Mouse (Mus musculus) midbrain, embryonic 15.5 days (tissue): ENCODE results near the gene Slc25a35. TPM values are rescaled to one million over a fixed set of nuclear protein-coding genes. Genes with fewer than 3 reads are reported as not detected.
"Not testable (repeated sequence)": the region's sequence is repeated elsewhere in the genome, so short reads cannot be mapped to it uniquely, and the experiment has no call there.

Experiments
- ATAC-seq: fragments of 200-750 bp; cut with Nextera tagmentation; replicated peaks from 2 replicates; pipeline ENCODE4 v1.8.0; 2017; ENCODE audit warnings: moderate TSS enrichment
- H3K27ac ChIP-seq: fragments of 300-500 bp; sonication (generic); 2 replicates; pipeline ENCODE4 v1.5.1; 2015; ENCODE audit warnings: mild to moderate bottlenecking, inconsistent platforms
- H3K27me3 ChIP-seq: fragments of 300-500 bp; sonication (generic); replicated peaks from 2 replicates; pipeline ENCODE4 v1.6.1; 2015; ENCODE audit warnings: inconsistent platforms
- H3K36me3 ChIP-seq: fragments of 300-500 bp; sonication (generic); replicated peaks from 2 replicates; pipeline ENCODE4 v1.6.1; 2015; ENCODE audit warnings: inconsistent platforms
- H3K4me1 ChIP-seq: fragments of 300-500 bp; sonication (generic); 2 replicates; pipeline ENCODE4 v1.6.1; 2015; ENCODE audit warnings: inconsistent platforms
- H3K4me2 ChIP-seq: fragments of 300-500 bp; sonication (generic); 2 replicates; pipeline ENCODE4 v1.6.1; 2015; ENCODE audit warnings: inconsistent platforms, mild to moderate bottlenecking, moderate library complexity
- H3K4me3 ChIP-seq: fragments of 300-500 bp; sonication (generic); 2 replicates; pipeline ENCODE4 v1.5.1; 2015; ENCODE audit warnings: mild to moderate bottlenecking, inconsistent platforms
- H3K9ac ChIP-seq: fragments of 300-500 bp; sonication (generic); 2 replicates; pipeline ENCODE4 v1.6.1; 2015; ENCODE audit warnings: mild to moderate bottlenecking, inconsistent platforms
- H3K9me3 ChIP-seq: fragments of 300-500 bp; sonication (generic); 2 replicates; pipeline ENCODE4 v1.6.1; 2016; ENCODE audit warnings: inconsistent platforms
- WGBS: fragments of 180-500 bp; shearing (Covaris S2); methylation state at CpG from one replicate; pipeline ENCODE4 v1.1.7; 2015; ENCODE audit warnings: mixed read lengths; 5-methylcytosine and 5-hydroxymethylcytosine counted together
- polyA plus RNA-seq: library from polyadenylated mRNA; unstranded; fragments of >200 nt; fragmentation: Nextera tagmentation; extraction: Ambion mirVana; gene quantifications from 2 replicates; pipeline ENCODE4 v1.2.1, GENCODE M21; 2015

Slc25a35 gene
- polyA plus RNA-seq, 1 experiment from 2014 or later, result 1.3 TPM

DNA sequence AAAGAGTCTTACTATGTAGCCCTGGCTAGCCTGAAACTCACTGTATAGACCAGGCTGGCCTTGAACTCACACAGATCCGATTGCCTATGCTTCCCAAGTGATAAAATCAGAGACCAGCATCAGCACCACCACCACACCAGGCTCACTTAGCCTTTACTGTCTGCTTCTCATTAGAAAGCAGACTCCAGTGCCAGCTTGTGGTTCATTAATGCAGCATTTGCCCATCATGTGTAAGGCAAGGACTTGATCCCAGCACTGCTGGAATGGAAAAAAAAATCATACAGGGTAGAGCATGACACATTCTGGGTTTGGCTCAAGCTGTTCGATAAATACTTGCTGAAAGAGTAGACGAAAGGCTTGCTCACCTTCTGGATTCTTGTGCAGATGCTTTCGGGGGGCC lies 21.9 kb upstream of the Slc25a35 start:
- peak overlapping the region; percentile 91; the same call in 1 of the 2 replicates for H3K27ac ChIP-seq
- no peaks in the 10 kb centered on the region for H3K9me3 ChIP-seq
- no peak overlapping the region for H3K9ac ChIP-seq
- H3K36me3 ChIP-seq, result no peaks in the 10 kb centered on the region
- H3K4me1 ChIP-seq, result peaks cover 20% of the 10 kb centered on the region
- no peak for ATAC-seq
- H3K4me3 ChIP-seq, result peak overlapping the region; percentile 47
- peak overlapping the region; percentile 55 for H3K4me2 ChIP-seq
- 92% methylated on average over 4 of the region's 4 CpGs for WGBS
- H3K27me3 ChIP-seq, result no peaks in the 10 kb centered on the region

DNA sequence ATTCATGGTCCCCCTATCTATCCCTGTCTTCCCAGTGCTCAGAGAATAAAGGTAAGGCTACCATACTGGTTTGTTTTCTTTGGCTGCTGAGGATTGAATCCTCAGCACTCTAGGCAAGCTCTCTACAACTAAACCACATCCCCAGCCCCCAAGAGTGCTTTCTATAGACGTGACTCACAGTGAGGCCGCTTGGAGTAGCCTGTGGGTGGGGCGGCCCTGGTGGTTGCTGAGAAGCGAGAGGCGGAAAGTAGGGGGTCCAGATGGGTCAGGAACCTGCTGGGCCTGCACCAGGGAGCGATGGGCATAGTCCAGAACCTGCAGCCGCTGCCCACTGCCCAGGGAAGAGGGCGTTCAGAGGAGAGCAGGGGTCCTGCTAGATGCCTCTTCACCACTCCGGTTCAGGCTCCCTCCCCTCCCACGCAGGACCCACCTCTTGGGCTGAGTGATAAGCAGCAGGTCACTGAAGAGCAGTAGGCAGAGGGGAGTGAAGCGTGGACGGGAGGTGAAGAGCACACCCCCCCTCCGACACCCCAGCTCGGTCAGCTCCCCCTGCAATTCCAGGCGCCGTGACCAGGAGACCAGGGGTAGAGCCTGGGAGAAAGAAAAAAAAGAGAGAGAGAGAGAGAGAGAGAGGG lies 21.0 kb upstream of the Slc25a35 start:
- peak overlapping the region; percentile 47 for H3K4me3 ChIP-seq
- no peaks in the 10 kb centered on the region; the same call in 1 of the 2 replicates for H3K27me3 ChIP-seq
- H3K4me2 ChIP-seq, result peak overlapping the region; percentile 55
- peak overlapping the region; percentile 61 for H3K9ac ChIP-seq
- H3K4me1 ChIP-seq, result peaks cover 17% of the 10 kb centered on the region
- ATAC-seq, result peak; percentile 80
- H3K36me3 ChIP-seq, result no peaks in the 10 kb centered on the region
- peak overlapping the region; percentile 91 for H3K27ac ChIP-seq
- 17% methylated on average over 14 of the region's 16 CpGs for WGBS
- no peaks in the 10 kb centered on the region for H3K9me3 ChIP-seq

DNA sequence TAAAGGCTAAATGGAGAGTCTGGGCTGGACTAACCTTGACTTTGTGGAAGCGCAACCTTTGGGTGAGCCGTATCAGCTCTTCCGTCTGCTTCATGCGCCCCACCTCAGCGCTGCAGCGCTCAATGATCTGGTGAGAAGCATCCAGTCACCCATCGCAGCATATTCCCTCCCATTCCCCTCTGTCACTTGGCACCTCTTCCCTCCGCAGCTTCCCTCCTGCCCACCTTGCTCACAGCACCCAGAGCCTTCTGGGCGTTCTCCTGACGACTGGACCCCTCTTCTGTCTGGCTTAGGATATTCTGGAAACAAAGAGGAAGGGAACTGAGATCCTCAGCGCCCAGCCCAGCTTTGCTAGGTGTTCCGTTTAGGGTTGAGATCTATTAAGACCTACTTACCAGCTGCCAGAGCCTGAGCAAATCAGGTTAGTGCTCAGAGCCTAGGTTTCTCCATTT lies 20.4 kb upstream of the Slc25a35 start:
- H3K27me3 ChIP-seq, result no peaks in the 10 kb centered on the region; the same call in 1 of the 2 replicates
- peaks cover 17% of the 10 kb centered on the region for H3K4me1 ChIP-seq
- peak; percentile 90 for ATAC-seq
- H3K9ac ChIP-seq, result peak overlapping the region; percentile 43
- 6% methylated on average over 12 of the region's 12 CpGs for WGBS
- peak overlapping the region; percentile 55 for H3K4me2 ChIP-seq
- peak overlapping the region; percentile 91 for H3K27ac ChIP-seq
- H3K36me3 ChIP-seq, result no peaks in the 10 kb centered on the region
- H3K9me3 ChIP-seq, result no peaks in the 10 kb centered on the region
- H3K4me3 ChIP-seq, result peak overlapping the region; percentile 47

DNA sequence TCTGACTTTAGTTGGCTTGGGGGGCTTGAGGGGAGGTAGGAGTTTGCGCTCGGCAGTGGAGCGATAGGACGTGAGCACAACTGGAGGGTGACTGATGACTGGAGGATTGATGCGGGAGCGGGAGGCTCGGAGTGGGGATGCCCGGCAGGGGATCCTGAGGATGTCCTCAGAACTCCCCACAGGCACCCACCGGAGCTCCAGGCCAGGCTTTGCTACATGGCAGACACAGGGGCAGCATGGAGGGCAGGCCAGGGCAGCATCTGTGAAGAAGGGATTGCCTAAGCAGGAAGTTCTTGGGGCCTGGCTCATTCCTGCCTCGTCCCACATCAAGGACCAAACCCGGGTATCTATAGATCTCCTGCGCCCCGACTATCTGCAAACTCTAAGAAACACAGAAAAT lies 14.0 kb upstream of the Slc25a35 start:
- H3K9ac ChIP-seq, result no peak overlapping the region
- peaks cover 25% of the 10 kb centered on the region for H3K27me3 ChIP-seq

DNA sequence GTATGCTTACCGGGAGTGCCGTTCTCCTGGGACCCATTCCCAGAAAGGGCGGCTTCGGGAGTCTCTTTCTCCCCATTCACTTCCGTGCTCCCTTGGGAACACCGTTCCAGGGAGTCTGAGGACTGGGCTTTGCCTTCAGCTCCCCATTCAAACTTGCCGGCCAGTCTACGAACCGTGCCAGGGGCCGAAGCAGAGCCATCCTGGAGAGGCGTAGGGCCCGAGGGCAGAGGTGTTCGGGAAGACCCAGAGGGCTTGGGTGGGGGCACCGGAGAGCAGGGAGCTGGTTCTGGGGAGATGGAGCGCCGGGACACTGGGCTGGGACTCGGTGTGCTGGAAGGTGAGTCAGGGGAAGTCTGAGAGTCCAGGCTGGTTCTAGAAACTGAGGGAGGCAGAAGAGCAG lies 13.5 kb upstream of the Slc25a35 start:
- no peaks in the 10 kb centered on the region for H3K36me3 ChIP-seq
- H3K27me3 ChIP-seq, result peaks cover 25% of the 10 kb centered on the region
- under 1% methylated on average over 17 of the region's 17 CpGs for WGBS
- H3K4me3 ChIP-seq, result peak overlapping the region; percentile 23
- no peak overlapping the region for H3K27ac ChIP-seq
- no peak for ATAC-seq
- peak overlapping the region; percentile 26; the same call in 1 of the 2 replicates for H3K9ac ChIP-seq
- H3K4me1 ChIP-seq, result peaks cover 12% of the 10 kb centered on the region
- peak overlapping the region; percentile 45 for H3K4me2 ChIP-seq
- H3K9me3 ChIP-seq, result no peaks in the 10 kb centered on the region

More for the DNA sequence above, 14.0 kb upstream of the Slc25a35 start:
- 8% methylated on average over 13 of the region's 13 CpGs for WGBS
- no peak for ATAC-seq
- Histone ChIP-seq H3K36me3 (no peaks in the 10 kb centered on the region), H3K9me3 (no peaks in the 10 kb centered on the region), H3K27ac (no peak overlapping the region), H3K4me2 (peak overlapping the region; percentile 45), H3K4me1 (peaks cover 12% of the 10 kb centered on the region), H3K4me3 (0 out of 2 replicates have a peak overlapping the region, but pooled peaks have one; percentile 23)

DNA sequence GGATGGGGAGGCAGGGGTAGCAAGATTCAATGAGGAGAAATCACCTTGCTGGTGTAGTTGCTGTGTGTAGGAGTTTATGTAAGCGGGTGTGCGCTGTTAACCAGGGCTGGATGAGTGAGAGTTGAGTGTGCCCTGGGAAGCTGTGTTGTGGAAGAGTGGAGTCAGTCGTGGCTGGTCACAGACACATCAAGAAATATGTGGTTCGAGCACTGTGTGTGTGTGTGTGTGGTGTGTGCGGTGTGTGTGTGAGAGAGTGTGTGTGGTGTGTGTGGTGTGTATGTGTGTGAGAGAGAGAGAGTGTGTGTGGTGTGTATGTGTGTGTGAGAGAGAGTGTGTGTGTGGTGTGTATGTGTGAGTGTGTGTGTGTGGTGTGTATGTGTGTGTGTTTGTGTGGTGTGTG lies 12.5 kb upstream of the Slc25a35 start:
- H3K36me3 ChIP-seq, result no peaks in the 10 kb centered on the region
- peak overlapping the region; percentile 45; the same call in 1 of the 2 replicates for H3K4me2 ChIP-seq
- WGBS, result 72% methylated on average over 5 of the region's 5 CpGs
- H3K27me3 ChIP-seq, result peaks cover 25% of the 10 kb centered on the region
- no peak overlapping the region for H3K9ac ChIP-seq
- no peaks in the 10 kb centered on the region for H3K9me3 ChIP-seq
- no peak overlapping the region for H3K27ac ChIP-seq
- no peak overlapping the region for H3K4me3 ChIP-seq
- no peak for ATAC-seq
- H3K4me1 ChIP-seq, result peaks cover 12% of the 10 kb centered on the region

DNA sequence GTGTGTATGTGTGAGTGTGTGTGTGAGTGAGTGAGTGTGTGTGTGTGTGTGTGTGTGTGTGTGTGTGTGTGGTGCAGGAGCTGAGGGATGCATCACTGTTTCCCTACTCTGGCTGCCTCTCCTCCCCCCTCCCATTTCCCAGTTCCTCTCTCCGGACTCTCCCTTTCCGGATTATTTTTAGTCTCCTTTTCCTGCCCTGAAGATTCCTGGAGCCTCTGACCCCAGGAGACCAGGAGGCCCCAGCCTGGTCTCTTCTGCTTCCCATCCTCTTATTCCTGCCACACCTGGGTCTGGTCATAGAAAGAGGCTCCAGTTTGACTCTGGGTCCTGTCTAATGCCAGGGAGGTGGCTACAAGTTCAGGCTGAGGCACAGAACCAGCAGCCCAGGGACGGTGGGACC lies 11.8 kb upstream of the Slc25a35 start:
- Histone ChIP-seq H3K4me2 (no peak overlapping the region), H3K27ac (no peak overlapping the region), H3K4me3 (no peak overlapping the region), H3K27me3 (peaks cover 25% of the 10 kb centered on the region), H3K36me3 (no peaks in the 10 kb centered on the region), H3K9me3 (no peaks in the 10 kb centered on the region), H3K9ac (no peak overlapping the region), H3K4me1 (peaks cover 12% of the 10 kb centered on the region)
- ATAC-seq, result no peak
- 59% methylated on average over 3 of the region's 3 CpGs for WGBS

DNA sequence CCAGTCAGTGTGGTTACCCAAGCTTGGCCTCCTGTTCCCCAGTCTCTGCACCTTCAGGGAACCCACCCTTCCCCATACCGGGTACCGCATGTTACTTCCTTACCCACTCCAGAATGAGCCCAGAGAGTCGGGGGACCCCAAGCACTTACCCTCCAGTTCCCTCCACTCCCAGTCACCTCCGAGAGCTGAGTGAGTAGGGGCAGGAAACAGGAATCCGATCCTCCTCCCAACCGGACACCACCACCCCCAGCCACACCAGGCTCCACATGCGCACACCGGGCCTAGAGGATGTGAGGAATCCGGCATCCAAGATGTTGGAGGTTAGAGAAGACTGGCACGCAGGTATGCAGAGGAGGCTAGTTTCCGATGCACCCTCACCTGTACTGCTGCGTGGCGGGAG lies 11.2 kb upstream of the Slc25a35 start:
- Histone ChIP-seq H3K9ac (no peak overlapping the region), H3K4me2 (no peak overlapping the region), H3K4me3 (no peak overlapping the region), H3K27ac (no peak overlapping the region), H3K4me1 (peaks cover 12% of the 10 kb centered on the region), H3K36me3 (no peaks in the 10 kb centered on the region), H3K9me3 (no peaks in the 10 kb centered on the region), H3K27me3 (peaks cover 25% of the 10 kb centered on the region)
- no peak for ATAC-seq
- 32% methylated on average over 13 of the region's 13 CpGs for WGBS

DNA sequence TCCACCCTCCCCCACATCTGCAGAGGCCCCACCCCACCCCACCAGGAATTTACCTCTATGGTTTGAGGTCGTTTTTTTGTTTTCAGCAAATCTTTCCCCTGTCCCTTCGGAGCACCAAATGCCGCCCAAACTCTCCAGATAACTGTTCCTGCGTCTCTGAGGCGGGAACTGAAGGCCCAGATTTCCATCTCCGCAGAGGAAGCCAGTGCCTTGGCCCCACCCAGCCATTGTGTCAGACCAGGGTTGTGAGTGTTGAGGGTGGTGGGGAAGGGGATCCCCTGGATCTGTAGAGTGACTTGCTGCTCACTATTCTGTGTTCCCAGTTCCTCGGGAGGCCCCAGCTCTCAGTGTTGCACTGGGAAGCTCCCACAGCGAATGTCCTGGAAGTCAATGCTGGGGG lies 10.6 kb upstream of the Slc25a35 start, which contains the start of gene Arhgef15:
Arhgef15 (minus strand) TSS at position 173 of the 400 bp plus-strand sequence.
- H3K27me3 ChIP-seq, result peaks cover 25% of the 10 kb centered on the region
- 34% methylated on average over 8 of the region's 8 CpGs for WGBS

DNA sequence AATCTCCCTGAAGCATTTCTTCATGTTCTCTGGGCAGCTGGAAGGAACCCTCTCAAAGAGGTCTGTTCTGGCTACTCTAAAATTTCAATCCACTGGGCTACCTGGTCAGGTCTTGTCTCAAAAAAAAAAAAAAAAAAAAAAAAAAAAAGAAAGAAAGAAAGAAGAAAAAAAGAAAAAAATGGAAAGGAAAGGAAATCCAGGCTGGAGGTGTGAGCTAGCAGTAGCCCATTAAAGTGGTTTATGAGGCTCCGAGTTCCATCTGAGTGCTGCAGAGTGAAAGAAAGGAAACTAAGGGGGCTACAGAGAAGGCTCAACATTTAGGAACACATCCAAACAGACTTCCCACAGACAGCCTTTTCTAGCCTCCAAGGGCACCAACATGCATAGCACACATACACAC lies 10.0 kb upstream of the Slc25a35 start:
- Histone ChIP-seq H3K27me3 (peaks cover 24% of the 10 kb centered on the region), H3K36me3 (no peaks in the 10 kb centered on the region), H3K4me3 (no peak overlapping the region), H3K4me1 (peaks cover 12% of the 10 kb centered on the region), H3K9me3 (no peaks in the 10 kb centered on the region), H3K27ac (no peak overlapping the region), H3K4me2 (no peak overlapping the region), H3K9ac (no peak overlapping the region)
- WGBS, result 100% methylated on average over 1 of the region's 1 CpGs
- ATAC-seq, result no peak

More for the DNA sequence above, 10.6 kb upstream of the Slc25a35 start, which contains the start of gene Arhgef15:
- ATAC-seq, result no peak
- Histone ChIP-seq H3K4me3 (no peak within 1 kb of the TSS), H3K27ac (no peak within 1 kb of the TSS), H3K9ac (no peak within 1 kb of the TSS), H3K4me2 (no peak within 1 kb of the TSS), H3K36me3 (no peaks in the 10 kb centered on the region), H3K4me1 (peaks cover 12% of the 10 kb centered on the region), H3K9me3 (no peaks in the 10 kb centered on the region)

DNA sequence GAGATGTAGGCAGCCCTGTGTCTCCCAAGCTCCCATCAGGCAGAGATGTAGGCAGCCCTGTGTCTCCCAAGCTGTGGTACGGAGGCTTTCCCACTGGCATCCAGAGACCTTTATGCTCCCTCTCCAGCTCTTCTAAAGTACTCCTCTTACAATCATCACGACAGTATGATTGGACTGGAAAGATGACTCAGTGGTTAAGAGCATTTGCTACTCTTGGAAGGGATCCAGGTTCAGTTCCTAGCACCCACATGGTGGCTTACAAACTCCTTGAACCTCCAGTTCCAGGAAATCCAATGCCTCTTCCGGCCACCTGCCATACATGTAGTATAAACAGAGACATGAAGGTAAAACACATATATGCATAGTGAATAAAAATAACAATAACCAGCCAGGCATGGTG lies 6.3 kb upstream of the Slc25a35 start:
- Histone ChIP-seq H3K4me2 (no peak overlapping the region), H3K4me3 (no peak overlapping the region), H3K4me1 (no peaks in the 10 kb centered on the region), H3K27ac (no peak overlapping the region), H3K27me3 (peaks cover 5% of the 10 kb centered on the region; the same call in 1 of the 2 replicates), H3K36me3 (no peaks in the 10 kb centered on the region), H3K9ac (no peak overlapping the region), H3K9me3 (no peaks in the 10 kb centered on the region)
- no peak for ATAC-seq
- 88% methylated on average over 3 of the region's 3 CpGs for WGBS

DNA sequence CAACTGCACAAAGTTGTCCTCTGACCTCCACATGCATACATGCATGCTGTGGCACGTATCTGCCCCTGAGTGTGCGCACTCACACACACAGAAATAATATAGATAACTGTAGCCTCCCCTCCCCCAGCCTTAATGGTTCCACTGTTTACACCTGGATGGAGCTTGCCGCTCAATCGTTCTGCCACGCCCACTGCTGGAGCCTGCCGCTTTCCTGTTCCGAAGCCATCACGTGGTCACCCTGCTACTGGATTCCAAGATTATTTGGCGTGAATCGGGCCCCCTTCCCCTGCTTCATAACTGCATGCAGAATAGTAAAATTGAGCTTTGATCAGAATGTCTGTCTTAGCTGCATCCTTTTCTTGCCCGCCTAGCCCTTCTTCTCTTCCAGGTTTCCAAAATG lies 5.8 kb upstream of the Slc25a35 start:
- H3K27me3 ChIP-seq, H3K9ac ChIP-seq, H3K4me3 ChIP-seq, H3K27ac ChIP-seq, ATAC-seq, H3K36me3 ChIP-seq, H3K9me3 ChIP-seq, H3K4me1 ChIP-seq, H3K4me2 ChIP-seq: not testable (repeated sequence)
- 24% methylated on average over 11 of the region's 11 CpGs for WGBS

DNA sequence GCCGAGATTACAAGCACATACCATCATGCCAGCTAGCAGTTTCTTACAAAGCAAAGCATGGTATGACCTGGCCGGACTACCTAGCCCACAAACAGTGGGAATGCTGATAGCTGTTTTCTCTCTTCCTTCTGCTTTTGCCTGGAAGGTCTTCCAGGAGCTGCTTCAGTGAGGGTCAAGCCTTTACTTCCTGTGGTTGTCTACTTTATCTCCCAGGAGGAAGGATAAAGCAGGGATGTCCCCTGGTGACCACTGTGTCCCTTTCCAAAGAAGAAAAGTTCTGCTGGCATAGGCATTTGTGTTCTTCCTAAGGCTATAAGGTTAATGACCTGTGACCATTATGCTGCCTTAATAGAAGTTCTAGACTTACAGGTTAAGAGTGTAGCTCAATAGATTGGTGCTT lies 4.5 kb upstream of the Slc25a35 start:
- no peak for ATAC-seq
- WGBS, result 86% methylated on average over 2 of the region's 2 CpGs

More for the DNA sequence above, 4.5 kb upstream of the Slc25a35 start:
- no peak overlapping the region for H3K4me2 ChIP-seq
- no peaks in the 10 kb centered on the region for H3K36me3 ChIP-seq
- no peaks in the 10 kb centered on the region for H3K27me3 ChIP-seq
- no peaks in the 10 kb centered on the region for H3K9me3 ChIP-seq
- H3K4me3 ChIP-seq, result no peak overlapping the region
- no peak overlapping the region for H3K27ac ChIP-seq
- H3K9ac ChIP-seq, result no peak overlapping the region
- H3K4me1 ChIP-seq, result peaks cover 9% of the 10 kb centered on the region
